Mouse (Mus musculus): ENCODE measurements around the gene Prss44.
A peak's percentile ranks its signal among the peaks of the same experiment; 100 is the strongest.
"Not testable (repeated sequence)": the region's sequence is repeated elsewhere in the genome, so short reads cannot be mapped to it uniquely, and the experiment has no call there.

The Prss44 gene

DNA sequence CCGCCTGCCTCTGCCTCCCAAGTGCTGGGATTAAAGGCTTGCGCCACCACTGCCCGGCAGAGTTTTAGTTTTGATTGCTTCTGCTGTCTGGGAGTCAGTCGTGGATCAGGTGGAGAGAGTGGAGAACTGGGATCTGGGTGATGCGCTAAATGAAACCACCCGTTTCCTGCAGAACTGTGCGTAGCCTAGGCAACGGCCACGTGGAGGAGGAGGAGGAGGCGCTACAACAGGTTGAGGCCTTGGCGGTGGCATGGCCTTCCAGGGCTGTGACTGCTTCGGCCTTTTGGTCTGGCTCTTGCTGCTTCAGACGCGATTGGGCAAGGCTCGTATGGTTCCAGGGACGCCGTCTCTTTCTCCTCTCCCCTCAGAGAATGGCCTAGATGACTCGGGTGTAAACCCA lies at the start of gene Prss44:
TSS of gene Prss44 (plus strand) at position 206 of the 400 bp plus-strand sequence.
- DNase-seq (ENCODE audit: low spot score) = no peak

DNA sequence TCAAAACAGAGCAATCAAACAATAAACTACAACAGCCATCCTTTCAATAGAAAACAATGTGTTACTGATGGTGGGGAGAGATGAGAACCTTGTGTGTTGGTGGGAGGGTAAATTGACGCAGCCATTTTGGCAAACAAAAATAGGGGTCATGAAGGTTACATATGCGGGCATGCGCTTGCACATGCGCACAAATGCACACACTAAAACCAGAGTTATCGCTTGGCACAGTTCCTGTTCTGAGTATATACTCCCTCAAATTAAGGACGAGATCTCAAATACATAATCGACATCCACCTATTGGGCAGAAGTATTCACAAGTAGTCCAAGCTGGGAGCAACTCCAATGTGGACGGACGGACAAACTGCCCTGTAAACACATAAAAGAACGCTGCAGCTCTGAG lies 41.5 kb upstream of the Prss44 start:
- no peak for DNase-seq (ENCODE audit: low spot score)

DNA sequence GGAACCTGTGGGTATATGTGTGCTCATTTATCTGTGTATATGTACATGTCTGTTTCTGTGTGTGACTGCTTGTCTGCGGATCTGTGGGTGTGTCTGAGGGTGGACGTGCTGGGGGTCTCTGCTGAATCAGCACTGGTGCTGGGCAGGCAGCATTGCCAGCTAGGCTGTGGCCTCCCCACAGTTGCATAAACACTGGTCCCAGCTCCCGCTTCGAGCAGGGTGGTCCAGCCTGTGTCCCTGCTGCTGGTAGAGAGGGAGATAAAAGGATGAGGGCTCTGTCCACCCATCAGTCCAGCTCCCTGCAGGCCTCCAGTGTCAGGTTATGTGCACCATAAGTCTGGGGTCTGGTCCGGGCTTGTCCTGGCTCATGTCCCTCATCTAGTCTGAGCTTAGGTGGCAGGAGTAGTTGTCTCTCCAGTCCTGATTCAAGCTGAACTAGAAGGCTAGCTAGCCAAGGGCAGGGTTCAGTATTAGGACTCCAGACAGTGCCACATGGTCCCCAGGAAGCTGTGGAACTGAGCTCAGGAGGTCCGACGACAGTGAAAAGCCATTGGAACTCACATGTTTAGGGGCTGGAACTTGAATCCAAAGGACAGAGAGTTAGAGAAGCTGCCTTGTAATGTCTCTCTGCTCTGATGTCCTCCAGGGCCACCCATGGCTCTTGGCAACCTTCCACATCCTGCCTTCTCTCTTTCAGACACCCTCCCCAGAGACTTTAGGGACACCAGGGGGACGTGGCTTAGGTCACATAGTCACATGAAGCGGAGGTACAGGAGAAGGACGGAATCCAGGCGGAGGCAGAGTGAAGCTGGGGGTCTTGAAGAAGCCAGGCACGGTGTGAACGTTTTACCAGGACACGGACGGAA lies 39.2 kb upstream of the Prss44 start:
- no peak for DNase-seq (ENCODE audit: low spot score)

DNA sequence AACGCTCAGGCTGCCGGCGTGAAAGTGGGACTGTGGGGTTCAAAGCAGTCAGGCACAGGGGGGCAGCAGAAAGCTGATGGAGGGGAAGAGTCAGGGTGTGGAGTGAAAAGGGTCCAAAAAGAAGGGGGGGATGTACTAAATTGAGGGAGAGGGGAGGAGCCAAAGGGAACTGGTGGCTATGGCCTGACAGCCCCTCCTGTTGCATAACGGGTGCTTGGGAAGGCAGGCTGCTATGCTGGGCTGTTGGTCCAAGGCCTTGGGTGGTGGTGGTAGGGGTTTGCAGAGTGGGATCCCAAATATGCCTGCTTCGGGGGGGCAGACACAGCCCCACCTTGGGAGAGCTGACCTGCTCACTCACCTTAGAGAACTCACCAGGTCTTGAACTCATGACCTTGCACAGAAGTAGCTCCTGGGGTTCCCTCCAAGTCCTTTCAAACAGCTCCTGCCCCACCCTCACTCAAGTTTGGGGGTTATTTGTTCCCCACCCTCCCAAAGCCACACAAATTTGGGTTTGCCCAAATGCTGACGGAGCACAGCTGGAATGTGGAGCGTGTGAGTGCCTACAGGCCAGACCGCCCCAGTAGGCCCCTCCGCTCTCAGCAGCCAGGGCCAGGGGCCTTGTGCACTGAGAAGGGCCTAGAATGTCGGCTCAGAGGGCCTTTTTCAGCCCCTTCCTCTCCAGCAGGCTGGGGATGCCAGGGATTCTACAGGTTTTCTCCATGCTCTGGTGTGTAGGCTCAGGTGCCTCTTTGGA lies 38.3 kb upstream of the Prss44 start:
- DNase-seq (ENCODE audit: low spot score) = no peak

DNA sequence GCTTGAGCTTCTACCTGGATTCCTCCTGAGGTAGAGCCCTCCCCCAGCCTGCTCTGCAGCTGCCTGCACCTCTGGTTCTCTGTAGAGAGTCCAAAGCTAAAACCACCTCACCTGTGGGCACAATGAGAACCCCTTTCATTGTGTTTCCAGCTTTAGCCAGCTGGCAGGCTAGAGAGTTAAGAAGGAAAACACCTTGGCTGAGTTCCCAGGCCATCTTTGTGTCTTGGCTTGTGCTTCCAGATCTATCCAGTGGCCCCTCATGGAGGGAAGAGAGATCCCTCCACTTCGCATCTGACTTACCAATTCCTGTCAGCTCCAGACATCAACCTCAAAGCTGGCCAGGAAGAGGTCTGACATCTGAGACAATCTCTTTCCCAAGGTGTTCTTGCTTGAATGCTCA lies 35.7 kb upstream of the Prss44 start:
- no peak for DNase-seq (ENCODE audit: low spot score)

DNA sequence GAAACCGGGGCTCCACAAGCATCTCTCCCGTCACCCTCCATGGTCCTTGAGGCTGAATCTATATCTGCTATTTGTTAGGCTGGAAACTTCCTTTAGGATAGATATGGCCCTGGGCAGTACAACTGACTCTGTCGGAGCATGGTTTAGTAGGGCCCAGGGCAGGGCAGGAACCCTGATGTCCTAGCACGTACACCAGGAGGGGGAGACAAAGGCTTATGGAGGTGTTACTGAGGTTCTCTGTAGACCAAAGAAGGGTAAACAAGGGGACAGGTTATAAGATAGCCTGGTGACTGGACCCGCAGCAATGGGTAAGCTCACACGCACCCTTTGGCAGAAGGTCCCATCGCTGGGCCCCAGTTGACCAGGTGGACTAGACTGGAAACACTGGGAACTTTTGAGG lies 35.2 kb upstream of the Prss44 start:
- DNase-seq (ENCODE audit: low spot score) = no peak

DNA sequence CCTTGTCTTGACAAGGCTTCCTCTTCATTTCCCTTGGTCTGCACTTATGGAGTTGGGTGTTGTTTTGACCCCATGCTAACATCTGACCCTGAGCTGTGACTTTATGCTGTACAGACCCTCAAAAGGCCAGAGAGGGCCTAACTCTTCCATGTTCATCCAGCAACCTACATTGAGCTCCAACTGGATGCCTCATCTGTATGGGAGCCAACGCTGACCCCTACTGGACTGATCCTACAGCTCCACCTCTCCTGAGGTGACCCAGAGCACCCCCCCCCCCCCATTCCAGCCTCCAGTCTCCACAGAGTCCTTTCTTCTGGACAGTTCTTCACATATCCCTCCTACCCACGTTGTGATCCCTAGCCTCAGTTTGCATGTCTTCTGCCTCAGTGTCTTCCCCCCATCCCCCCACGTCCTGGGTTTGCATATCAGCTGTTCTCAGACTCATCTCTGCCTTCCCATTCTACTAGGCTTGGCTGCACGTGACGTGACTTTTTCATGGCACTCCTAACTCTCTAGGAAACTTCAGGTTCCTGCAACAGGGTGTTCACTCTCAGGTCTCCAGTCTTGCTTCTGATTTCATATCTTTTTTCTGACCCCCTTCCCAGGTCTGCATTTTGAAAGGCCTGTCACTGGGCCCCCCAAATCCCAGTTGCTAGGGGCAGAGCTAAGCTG lies 34.4 kb upstream of the Prss44 start:
- no peak for DNase-seq (ENCODE audit: low spot score)

DNA sequence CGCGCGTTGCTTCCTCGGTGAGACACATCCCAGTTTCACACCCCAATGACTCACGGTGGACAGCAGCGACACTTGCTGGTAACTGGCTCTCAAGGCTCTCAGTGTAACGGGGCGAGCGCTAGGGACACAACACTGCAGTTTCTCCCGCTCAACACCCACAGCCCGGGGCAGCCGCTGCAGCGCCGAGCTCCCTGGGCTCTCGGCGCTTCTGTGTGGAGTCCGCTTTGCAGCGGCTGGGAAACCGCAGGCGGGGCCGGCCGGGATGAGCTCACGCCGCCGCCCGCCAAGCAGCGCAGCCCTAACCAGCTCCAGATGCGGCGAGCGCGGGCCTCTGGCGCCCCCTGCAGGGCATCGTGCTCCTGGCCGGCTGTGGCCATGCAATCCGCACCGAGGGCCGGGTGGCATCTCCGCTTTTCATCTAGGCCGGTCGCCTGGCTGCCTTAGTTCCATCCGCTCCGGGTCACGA lies 32.5 kb upstream of the Prss44 start:
- peak; percentile 85 for DNase-seq (ENCODE audit: low spot score)

DNA sequence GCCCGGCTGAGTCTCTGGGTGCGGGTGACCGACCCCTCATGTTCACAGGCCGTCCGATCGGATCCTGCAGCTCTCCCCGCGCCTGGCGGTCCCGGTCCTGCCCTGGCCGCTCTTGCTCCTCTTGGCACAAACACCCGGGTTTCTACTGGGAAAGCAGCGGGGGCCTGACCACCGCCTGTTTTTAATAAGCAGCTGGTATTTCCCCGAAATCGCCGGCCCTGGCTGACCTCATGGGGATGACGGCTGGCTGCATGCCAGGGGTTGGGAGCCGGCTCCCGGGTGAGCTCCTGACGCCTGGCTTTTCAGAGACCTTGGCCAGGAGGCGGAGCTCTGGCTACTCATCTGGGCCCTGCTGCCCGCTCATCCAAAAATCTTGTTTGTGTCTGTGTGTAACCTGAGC lies 32.1 kb upstream of the Prss44 start:
- peak; percentile 55 for DNase-seq (ENCODE audit: low spot score)

DNA sequence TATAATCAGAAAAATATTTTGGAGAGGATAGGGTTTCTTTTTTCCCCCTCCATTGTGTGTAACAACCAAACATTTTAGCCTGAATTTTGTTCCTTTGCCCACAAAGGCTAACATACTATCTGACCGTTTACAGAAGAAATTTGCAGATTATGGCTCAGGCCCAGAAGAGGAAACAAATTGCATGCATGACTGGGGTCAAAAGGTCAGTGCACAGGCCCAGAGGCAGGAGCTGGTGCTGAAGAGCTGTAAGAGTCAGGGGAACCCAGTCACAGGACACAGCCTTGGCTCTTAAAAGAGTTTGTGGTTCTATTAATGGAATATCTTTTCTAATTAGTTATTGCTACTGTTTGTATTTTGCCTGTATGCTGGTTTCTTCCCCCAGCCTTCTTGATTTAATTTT lies 30.2 kb upstream of the Prss44 start:
- no peak for DNase-seq (ENCODE audit: low spot score)

DNA sequence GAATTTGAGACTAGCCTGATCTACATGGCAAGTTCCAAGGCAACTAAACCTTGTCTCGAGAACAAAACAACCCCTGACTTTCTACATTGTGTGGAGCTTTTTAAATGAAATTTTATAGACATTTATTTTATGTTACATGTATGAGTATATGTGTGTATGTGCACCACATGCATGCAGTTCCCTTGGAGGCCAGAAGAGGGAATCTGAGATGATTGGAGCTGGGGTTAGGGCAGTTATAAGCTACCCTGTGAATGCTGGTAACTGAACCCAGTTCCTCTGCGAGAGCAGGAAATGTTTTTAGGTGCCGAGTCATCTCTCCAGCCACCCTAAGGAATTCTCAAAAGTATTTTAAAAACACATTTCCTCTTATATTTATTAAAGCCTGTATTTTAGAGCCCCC lies 25.6 kb upstream of the Prss44 start:
- no peak for DNase-seq (ENCODE audit: low spot score)

DNA sequence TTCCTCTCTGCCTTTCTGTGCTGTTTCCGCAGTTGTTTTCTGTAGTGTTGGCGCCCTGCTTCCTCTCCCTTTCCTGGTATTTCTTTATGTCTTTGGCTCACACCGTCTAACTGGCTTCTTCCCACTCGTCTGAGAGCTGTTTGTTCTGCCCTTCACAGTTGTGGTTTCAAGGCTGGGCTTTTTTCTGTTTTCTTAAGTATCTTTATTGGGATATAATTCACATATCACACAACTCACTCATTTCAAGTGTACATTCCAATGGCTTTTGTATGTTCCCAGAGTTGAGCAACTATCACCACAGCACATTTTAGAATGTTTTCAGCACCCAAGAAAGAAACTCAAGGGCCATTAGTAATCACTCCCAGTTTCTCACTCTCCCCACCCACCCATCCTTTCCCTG lies 23.3 kb upstream of the Prss44 start:
- no peak for DNase-seq (ENCODE audit: low spot score)

DNA sequence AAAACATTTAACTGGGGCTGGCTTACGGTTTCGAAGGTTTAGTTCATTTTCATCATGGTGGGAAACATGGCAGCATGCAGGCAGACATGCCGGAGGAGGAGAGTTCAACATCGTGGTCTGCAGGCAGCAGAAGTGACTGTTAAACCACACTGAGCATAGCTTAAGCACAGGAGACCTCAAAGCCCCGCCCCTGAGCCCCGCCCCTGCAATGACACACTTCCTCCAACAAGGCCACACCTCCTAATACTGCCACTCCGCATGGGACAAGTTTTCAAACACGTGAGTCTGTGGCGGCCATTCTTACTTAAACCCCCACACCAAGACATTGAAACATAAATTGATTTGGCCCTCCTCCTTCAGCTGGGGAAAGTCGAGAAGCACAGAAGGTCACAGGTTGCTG lies 16.8 kb upstream of the Prss44 start:
- DNase-seq (ENCODE audit: low spot score) = no peak

DNA sequence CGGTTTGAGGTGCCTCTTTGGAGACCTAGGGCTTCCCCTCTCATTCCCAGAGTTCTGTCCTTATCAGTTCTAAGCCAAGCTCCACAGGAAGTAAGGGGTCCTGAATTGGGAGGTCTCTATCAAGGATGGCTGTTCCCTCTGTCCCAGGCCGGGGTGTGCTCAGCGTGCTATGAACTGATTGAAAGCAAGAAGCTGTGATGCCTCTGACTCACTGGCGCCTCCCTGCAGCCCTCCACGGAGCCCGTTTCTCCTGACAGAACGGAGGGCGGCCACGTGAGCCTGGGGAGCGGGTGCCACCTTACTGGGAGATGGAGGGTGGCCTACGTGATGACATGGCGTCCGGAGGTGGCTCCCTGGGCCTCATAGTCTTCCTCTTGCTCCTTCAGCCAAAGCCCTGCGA lies 15.9 kb upstream of the Prss44 start, which contains the start of gene Prss42:
TSS of gene Prss42 (plus strand) at position 301 of the 400 bp plus-strand sequence.
- no peak for DNase-seq (ENCODE audit: low spot score)

DNA sequence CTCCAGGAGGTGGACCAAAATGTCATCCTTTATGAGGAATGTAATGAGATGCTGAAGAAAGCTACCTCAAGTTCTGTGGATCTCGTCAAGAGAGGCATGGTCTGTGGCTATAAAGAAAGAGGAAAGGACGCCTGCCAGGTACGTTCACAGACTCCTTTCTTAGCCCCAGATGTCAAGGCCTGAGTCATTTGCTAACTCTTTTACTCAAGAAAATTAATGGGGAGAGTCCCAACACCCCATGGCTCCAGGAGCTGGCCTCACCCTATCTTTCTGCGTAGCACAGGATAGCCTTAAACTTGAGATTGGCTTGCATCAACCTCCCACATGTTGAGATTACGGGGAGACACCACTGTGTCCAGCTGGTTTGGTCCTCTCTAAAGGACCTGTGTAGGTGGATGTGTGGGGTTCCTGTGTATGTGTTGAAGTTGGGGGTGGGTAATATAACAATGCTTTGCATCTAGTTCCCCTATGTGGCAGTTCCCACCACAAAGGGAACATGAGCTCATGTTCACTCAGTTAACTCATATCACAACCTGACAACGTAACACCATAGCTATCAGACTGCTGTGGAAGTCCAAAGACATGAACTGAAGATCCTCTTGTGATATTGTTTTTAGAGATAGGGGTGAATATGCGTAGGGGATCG lies 12.8 kb upstream of the Prss44 start:
- DNase-seq (ENCODE audit: low spot score) = no peak

DNA sequence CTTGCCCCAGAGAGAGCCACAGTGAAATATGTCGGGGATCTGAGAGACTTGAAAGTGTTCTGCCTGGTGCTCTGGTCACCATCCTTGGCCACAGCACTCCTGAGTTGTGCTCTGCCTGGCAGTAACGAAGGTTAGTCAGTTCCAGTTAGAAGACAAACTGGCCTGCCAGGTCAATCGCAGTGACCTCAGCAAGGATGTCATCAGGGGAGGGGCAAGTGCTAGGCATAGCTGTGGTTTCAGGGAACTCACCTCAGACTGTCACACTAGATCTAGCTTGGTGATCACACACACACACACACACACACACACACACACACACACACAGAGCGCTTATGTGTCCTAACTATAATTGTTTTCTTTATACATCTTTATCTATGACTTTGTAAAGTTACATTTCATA lies 10.5 kb upstream of the Prss44 start:
- no peak for DNase-seq (ENCODE audit: low spot score)

DNA sequence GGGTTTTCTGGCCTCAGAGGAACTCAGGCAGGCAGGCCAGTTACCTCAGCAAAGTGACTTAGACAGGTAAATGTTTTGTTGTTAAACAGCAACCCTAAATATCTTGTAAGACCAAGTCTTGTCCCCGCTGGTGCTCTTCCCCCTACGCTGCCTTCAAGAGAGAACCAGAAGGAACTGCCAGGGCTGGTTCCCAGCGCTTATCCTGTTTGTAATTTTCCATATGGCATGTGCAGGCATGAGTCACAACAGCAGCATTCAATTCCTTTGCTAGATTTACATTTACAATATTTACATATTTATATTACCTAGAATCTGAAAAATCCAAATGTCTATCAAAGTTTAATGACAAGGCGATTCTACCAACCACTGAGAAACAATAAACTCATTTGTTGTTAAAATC lies 3.7 kb upstream of the Prss44 start:
- DNase-seq (ENCODE audit: low spot score) = no peak

DNA sequence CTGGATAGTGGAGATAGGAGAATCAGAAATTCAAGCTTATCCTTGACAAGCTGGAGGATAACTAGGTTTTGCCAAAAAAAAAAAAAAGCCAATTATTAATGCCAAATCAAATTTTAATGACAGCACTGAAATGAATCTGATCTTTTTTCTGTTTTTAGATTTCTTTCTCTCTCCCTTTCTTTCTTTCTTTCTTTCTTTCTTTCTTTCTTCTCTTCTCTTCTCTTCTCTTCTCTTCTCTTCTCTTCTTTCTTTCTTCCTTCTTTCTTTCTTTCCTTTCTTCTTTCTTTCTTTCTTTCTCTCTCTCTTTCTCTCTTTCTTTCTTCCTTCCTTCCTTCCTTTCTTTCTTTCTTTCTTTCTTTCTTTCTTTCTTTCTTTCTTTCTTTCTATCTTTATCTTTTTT lies 6.8 kb downstream of the Prss44 start:
- DNase-seq (ENCODE audit: low spot score) = not testable (repeated sequence)

DNA sequence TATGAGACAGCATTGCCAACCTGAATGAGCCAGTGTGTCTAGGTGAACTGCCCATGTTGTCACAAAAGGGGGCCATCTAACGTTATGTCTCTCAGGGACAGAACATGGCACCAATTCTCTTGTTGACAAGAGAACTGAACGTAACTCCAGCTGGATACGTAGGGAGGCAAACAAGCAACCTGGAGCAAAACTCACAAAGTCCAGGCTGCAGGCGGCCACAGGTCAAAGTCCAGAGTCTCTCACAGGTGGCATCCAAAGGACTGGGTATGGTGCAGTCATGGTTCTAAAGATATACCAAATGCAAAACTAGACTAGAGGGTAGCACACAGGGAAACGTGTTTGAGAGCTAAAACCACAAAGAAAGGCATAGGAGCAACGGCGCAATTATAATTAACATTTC lies 7.6 kb downstream of the Prss44 start:
- no peak for DNase-seq (ENCODE audit: low spot score)

DNA sequence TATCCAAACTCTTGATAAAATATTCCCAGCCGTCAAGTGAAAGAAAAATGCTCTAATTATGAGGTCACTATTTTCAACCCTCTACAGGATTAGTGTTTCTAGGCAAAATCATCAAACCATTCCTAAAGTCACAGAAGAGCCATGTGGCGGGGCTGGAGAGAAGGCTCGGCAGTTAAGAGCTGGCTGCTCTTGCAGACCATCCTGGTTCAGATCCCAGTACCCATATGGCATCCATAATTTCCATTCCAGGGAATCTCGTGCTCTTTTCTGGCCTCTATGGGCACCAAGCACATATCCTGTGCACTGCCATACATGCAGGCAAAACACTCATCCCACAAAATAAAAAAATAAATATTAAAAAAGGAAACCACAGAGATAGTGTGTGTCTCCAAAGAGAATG lies 11.6 kb downstream of the Prss44 start:
- no peak for DNase-seq (ENCODE audit: low spot score)

DNA sequence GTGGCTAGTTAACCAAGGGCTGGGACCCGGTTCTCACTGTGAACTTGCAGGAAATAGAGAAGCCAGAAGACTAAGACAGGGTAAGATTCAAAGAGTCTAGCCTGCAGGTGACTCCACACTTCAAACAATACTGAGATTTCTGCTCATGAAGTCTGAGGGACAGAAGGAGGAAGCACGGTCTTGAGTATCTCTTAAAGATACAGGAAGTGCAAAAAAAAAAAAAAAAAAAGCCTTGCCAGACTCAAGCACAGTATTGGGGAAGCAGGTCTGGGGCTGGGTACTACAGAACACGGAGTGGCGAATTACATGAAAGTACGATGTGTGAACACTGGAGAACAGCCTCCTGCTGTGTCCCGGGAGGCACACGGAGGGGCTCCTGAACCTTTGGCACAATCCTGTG lies 12.0 kb downstream of the Prss44 start:
- DNase-seq (ENCODE audit: low spot score) = no peak

DNA sequence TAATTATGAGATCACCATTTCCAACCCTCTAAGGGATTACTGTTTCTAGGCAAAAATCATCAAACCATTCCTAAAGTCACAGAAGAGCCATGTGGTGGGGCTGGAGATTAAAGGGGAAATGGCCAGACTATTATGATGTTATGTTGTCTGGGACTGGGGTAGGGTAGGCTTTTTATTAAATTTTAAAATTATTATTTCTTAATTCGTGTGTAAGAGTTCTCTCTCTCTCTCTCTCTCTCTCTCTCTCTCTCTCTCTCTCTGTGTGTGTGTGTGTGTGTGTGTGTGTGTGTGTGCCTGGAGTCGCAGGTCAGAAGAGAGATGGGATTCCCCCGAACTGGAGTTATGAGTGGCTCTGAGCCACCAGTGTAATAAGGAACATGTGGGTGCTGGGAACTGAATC lies 12.6 kb downstream of the Prss44 start, which contains the start of gene Prss43:
TSS of gene Prss43 (plus strand) at position 301 of the 400 bp plus-strand sequence.
- DNase-seq (ENCODE audit: low spot score) = no peak

Measured in left cerebral cortex, adult 11 months (tissue).